Mouse (Mus musculus) lung, adult 2 months (tissue): ENCODE measurements around the gene Ccdc60. TPM values are rescaled to one million over a fixed set of nuclear protein-coding genes. Genes with fewer than 3 reads are reported as not detected.
A peak's percentile ranks its signal among the peaks of the same experiment; 100 is the strongest.
"Not testable (repeated sequence)": the region's sequence is repeated elsewhere in the genome, so short reads cannot be mapped to it uniquely, and the experiment has no call there.

Experiments
- DNase-seq: peaks from one replicate; pipeline ENCODE4 v3.0.0; 2022
- H3K4me1 ChIP-seq: fragments of 200-500 bp; 2 replicates; pipeline ENCODE4 v1.6.1; 2011; ENCODE audit warnings: low read length; ENCODE audit not compliant: control insufficient read depth, insufficient read depth
- H3K4me3 ChIP-seq: fragments of 200-500 bp; replicated peaks from 2 replicates; pipeline ENCODE3; 2011; ENCODE audit warnings: low read depth, mild to moderate bottlenecking, control low read depth, low read length; ENCODE audit errors: extremely low read depth
- CTCF ChIP-seq: fragments of 200-500 bp; IDR thresholded peaks from 2 replicates; pipeline ENCODE4 v1.5.1; 2011; ENCODE audit warnings: mild to moderate bottlenecking, low read length, control low read depth; ENCODE audit not compliant: insufficient read depth
- POLR2A ChIP-seq: fragments of 200-500 bp; IDR thresholded peaks from 2 replicates; pipeline ENCODE4 v1.6.1; 2011; ENCODE audit warnings: low read depth, mild to moderate bottlenecking, control low read depth, low read length, borderline replicate concordance; ENCODE audit errors: extremely low read depth
- WGBS: fragments of 180-500 bp; shearing (Covaris S2); methylation state at CpG from one replicate; pipeline ENCODE4 v1.1.7; 2018; 5-methylcytosine and 5-hydroxymethylcytosine counted together
- polyA plus RNA-seq: library from polyadenylated mRNA; depleted of rRNA; stranded (reverse); fragments of >200 nt; gene quantifications from 2 replicates; pipeline ENCODE4 v1.2.3, GENCODE M21; 2012; rRNA removed

The Ccdc60 gene
- polyA plus RNA-seq = 1.4 and 1.5 TPM in 2 replicates

DNA sequence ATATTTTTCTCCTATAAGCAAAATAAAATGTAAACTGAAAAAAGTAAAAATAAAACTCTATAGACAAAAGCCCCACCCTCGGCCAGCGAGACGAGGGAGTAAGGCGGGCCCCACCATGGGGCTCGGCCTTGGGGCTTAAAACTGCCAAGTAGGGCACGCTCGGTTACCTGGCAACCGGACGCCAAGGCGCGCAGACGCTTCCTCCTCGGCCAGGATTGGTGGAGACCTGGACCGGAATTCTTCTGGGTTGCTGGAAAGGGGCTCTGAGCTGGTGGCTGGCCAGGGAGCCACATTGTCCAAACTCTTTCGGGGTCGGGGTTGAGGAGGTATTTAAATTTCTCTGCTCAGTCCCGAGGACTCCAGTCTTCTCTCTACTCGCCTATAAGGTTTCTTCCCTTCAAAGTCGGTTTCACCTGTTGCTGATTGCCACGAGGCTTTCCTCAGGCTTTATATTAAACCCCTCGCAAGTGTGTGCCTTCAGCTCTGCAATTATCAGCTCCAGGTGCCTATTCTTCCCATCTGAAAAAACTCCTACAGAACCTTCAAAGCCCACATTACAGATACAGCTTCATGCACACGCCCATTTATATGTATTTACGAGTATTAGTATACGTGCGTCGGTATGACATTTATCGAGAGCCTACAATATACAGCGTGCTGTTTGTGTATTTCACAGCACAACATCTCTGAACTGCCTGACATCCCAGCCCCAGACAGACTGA is at the start of gene Ccdc60:
TSS of gene Ccdc60 (minus strand) at position 137 of the 722 bp plus-strand sequence.
- peak; percentile 7 for DNase-seq
- TF ChIP-seq CTCF (no peak), POLR2A (no peak)
- WGBS = 10% methylated on average over 28 of the region's 28 CpGs
- Histone ChIP-seq H3K4me3 (peak within 1 kb of the TSS; percentile 19), H3K4me1 (no peaks in the 10 kb centered on the region; the same call in 1 of the 2 replicates)

DNA sequence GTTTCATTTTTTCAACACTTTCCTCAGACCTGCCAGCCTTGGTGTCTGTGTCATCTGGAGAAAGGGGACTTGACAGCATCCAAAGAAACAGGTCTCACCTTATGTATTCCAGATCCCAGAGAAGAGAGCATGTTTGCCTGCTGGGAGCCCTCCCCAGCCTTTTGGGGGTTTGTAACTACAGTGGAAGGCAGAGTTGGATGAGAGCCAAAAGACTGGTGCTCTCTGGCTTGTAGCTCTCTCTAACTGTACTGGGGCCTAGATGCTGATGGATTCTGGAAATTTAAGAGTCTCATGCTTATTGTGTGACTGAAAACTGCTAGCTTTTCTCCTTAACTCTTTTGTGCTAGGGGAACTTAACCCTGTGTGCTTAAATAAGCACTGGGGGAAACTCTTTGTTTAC is 47.4 kb upstream of the Ccdc60 start:
- no peak for DNase-seq
- Histone ChIP-seq H3K4me1 (no peaks in the 10 kb centered on the region), H3K4me3 (no peak overlapping the region)
- no peak for TF ChIP-seq POLR2A
- TF ChIP-seq CTCF = no peak

DNA sequence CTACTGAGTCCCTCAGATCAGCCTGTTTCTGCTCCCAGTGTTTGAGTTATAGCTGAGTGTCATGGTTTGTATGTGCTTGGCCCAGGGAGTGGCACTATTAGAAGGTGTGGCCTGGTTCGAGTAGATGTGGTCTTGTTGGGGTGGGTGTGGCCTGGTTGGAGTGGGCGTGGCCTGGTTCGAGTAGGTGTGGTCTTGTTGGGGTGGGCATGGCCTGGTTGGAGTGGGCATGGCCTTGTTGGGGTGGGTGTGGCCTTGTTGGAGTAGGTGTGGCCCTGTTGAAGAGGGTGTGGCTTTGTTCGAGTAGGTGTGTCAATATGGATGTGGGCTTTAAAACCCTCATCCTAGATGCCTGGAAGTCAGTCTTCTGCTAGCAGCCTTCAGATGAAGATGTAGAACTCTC is 40.1 kb upstream of the Ccdc60 start:
- TF ChIP-seq POLR2A (no peak), CTCF (no peak)
- 83% methylated on average over 4 of the region's 4 CpGs for WGBS
- no peaks in the 10 kb centered on the region for H3K4me1 ChIP-seq
- no peak for DNase-seq
- no peak overlapping the region for H3K4me3 ChIP-seq

DNA sequence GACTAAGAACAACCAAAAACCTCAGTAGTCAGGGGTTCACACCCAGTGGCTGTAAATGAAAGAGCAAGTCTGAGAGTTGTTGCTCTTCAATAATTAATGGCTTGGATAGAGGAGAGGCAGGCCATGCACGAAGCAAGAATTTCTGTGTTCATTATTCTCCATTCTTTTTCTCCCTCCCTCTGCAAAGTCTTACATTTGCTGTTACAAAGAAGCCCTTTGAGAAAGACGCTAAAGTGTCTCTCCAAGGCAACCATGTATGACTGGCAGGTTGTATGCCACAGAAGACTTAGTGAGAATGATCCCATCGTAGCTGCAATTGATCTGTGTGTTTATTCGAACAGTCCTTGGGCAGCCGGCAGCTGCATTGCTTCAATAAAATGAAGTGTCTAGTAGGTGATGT is 34.6 kb upstream of the Ccdc60 start:
- WGBS = 47% methylated on average over 5 of the region's 5 CpGs
- no peak for DNase-seq
- no peak overlapping the region for H3K4me3 ChIP-seq
- TF ChIP-seq POLR2A (no peak), CTCF (no peak)
- H3K4me1 ChIP-seq = no peaks in the 10 kb centered on the region

DNA sequence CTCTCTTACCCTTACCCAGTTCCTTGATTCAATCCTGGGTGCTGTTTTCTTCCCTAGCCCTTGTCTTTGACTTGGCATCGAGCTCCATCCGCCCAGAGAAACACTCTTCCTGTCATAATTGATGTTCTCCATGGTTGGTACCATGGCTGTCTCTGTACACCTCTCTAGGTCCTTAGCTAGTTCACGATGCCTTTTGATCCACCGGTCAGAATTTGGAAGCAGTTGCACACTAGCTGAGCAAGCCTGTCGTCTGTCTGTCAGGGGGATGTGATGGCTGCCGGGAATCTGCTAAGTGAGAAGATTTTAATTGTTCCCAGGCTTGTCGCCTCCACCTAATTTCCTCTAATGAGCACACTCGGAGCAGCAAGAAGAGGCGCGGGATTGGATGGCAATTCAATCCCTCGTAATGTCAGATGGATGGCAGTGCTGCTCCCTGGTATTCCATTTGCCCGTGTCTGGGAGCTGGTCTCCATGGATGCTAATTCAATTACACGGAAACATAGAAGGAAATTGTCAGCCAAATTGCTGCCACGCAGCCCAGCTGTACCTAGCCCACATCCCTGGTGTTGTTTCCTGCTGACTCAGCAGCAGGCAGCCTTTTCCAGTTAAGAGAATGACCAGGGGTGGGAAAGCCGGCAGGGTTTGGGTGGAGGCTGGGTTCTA is 33.7 kb upstream of the Ccdc60 start:
- no peak for DNase-seq
- H3K4me3 ChIP-seq = no peak overlapping the region
- H3K4me1 ChIP-seq = no peaks in the 10 kb centered on the region
- TF ChIP-seq POLR2A (no peak), CTCF (no peak)
- WGBS = 63% methylated on average over 15 of the region's 15 CpGs

DNA sequence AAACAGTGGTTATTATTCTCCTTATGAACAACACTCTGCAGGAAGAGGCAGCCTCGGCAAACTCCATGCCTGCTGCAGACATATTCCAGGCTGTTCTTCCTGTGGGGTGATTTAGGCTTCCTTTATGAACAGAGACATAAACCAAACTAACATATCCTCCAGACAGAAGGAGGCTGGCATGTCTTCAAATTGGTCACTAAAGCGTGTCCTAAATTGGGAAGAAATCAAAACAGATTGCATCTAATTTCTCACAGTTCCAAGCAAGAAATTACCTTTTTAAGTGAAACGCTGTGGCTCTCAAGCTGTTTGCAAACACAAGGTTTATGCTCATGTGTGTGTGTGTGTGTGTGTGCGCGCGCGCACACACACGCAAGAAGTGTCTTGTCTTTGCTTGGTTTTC is 24.9 kb upstream of the Ccdc60 start:
- no peaks in the 10 kb centered on the region for H3K4me1 ChIP-seq
- no peak for DNase-seq
- WGBS = 84% methylated on average over 8 of the region's 8 CpGs
- no peak for TF ChIP-seq POLR2A
- TF ChIP-seq CTCF = no peak
- H3K4me3 ChIP-seq = no peak overlapping the region

DNA sequence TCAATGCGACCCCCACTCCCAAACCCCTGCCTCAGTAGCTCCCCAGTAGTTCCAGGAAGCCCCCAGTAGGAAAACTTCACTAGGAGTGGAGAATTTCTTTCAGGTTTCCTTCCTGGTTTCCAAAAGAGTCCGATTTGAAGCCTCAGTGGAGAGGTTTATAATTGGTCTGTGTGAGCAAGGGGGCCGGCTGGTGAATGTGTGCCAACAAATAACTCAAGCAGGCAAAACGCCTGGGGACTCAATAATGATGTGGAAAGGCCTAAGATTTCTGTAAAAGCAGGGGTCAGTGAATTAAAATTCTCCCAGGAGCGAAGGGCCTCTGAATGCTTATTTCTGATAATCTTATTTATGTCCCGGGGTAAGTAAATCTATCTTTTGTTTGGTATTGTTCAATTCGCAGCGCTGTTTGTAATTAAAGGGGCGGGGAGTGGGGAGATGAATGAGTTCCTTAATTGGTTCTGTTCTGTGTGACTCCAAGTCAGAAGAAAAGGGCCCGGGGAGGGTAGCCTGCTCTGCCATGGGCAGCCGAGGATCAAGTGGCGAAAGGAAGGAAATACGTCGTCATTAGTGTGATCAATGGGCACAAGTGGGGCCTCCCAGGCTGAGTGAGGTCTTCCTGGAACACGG is 23.4 kb upstream of the Ccdc60 start:
- H3K4me1 ChIP-seq = no peaks in the 10 kb centered on the region
- no peak for DNase-seq
- WGBS = 48% methylated on average over 15 of the region's 15 CpGs
- no peak overlapping the region for H3K4me3 ChIP-seq
- TF ChIP-seq CTCF (no peak), POLR2A (no peak)

DNA sequence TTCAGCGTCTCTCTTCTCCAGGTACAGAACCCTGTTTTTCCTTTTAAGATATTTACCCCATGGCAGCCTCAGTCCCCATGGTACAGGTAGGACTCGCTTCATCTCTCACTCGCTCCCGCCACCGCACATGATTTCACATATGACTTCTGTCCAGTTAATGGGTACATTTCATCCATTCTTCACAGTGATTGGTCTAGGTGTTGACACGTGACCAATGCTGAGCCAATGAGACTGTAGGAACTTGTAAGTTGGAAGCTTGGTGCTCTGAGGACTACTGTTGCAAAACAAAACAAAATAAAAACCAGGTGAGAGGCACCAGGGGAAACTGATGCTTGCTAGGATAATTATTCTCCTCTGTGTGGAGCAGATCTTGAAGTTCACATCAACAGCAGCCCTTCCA is 22.9 kb upstream of the Ccdc60 start:
- WGBS = 94% methylated on average over 6 of the region's 6 CpGs
- no peak for DNase-seq
- TF ChIP-seq POLR2A (no peak), CTCF (no peak)
- Histone ChIP-seq H3K4me3 (no peak overlapping the region), H3K4me1 (no peaks in the 10 kb centered on the region)

DNA sequence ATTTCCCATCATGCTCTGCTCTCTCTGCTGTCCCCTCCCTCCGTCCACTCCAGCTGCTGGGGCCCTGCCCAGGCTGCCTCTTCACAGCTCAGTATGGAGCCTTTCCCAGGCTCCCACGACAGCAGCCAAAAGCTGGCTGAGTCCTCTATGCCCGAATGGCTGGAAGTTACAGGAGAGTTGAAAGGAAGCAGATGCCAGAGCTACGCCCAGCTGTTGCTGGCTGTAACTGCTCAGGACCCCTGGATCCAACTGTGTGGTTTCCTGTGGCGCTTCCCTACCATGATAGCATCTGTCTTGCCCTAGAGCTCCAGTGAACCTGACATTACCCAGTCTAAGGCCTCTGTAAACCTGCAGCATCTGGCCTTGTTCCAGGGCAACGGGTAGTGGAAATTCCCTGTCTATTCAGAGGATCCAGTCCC is 20.6 kb upstream of the Ccdc60 start:
- no peak for DNase-seq
- TF ChIP-seq CTCF (no peak), POLR2A (no peak)
- 15% methylated on average over 6 of the region's 6 CpGs for WGBS
- no peak overlapping the region for H3K4me3 ChIP-seq
- no peaks in the 10 kb centered on the region for H3K4me1 ChIP-seq

DNA sequence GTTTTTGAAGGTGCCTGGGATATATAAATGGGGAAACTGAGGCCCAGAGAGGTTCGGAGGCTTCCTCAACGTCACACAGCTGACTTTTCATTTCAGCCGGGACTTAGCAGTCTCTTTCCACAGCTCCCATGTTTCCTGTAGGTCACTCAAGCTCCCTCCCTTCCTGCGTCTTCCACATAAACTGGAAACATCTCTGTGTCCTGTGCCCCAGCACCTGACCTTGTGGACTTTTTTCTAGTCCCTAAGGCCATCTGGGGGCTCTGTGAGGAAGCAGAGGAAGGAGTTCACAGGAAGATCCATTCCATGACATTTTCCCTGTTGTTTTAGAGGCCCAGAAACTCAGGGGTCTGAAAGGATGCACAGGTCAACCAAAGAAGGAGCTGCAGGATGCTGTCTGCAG is 16.8 kb upstream of the Ccdc60 start:
- no peak overlapping the region for H3K4me3 ChIP-seq
- no peak for DNase-seq
- TF ChIP-seq POLR2A = no peak
- no peak for TF ChIP-seq CTCF
- WGBS = 51% methylated on average over 4 of the region's 4 CpGs
- no peaks in the 10 kb centered on the region; the same call in 1 of the 2 replicates for H3K4me1 ChIP-seq

DNA sequence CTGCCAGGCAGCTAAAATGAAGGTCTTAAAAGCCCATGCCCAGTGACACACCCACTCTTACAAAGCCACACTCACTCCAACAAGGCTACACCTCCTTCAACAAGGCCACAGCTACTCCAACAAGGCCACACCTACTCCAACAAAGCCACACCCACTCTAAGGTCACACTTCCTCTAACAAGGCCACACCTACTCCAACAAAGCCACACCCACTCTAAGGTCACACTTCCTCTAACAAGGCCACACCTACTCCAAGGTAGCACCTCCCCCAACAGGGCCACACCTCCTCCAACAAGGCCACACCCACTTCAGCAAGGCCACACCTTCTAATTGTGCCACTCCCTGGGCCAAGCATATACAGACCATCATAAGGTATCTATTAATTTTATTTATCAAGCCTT is 16.4 kb upstream of the Ccdc60 start:
- not testable (repeated sequence) for H3K4me1 ChIP-seq, DNase-seq

More for the DNA sequence above, 16.4 kb upstream of the Ccdc60 start:
- H3K4me3 ChIP-seq = not testable (repeated sequence)
